Mouse (Mus musculus) right cerebral cortex, postnatal 14 days (tissue): ENCODE results near the gene Aqp11.

ENCODE experiments used
- DNase-seq: peaks from one replicate; pipeline ENCODE4 v3.0.0; 2022

The Aqp11 gene

GRCm38 (mm10) chr7:97747176-97747707 is 9.2 kb upstream of the Aqp11 start:
- DNase-seq = no peak

- peak; percentile 73 for DNase-seq
Measured at GRCm38 (mm10) chr7:97745299-97745698, 7.2 kb upstream of the Aqp11 start.

- no peak for DNase-seq
Measured at GRCm38 (mm10) chr7:97741756-97742291, 3.7 kb upstream of the Aqp11 start.

GRCm38 (mm10) chr7:97740948-97741347 is 2.9 kb upstream of the Aqp11 start:
- no peak for DNase-seq

GRCm38 (mm10) chr7:97737256-97737637 is 842 bp downstream of the Aqp11 start:
- DNase-seq = no peak

- DNase-seq = no peak
Measured at GRCm38 (mm10) chr7:97735886-97736420, 2.1 kb downstream of the Aqp11 start.

GRCm38 (mm10) chr7:97735021-97735420 is 3.1 kb downstream of the Aqp11 start:
- no peak for DNase-seq

GRCm38 (mm10) chr7:97733606-97734005 is 4.5 kb downstream of the Aqp11 start:
- no peak for DNase-seq

GRCm38 (mm10) chr7:97730427-97730826 is 7.7 kb downstream of the Aqp11 start:
- no peak for DNase-seq

- no peak for DNase-seq
Measured at GRCm38 (mm10) chr7:97728666-97729614, 9.1 kb downstream of the Aqp11 start.

- no peak for DNase-seq
Measured at GRCm38 (mm10) chr7:97726778-97727177, 11.3 kb downstream of the Aqp11 start.

GRCm38 (mm10) chr7:97726080-97726479 is 12.0 kb downstream of the Aqp11 start:
- no peak for DNase-seq

- no peak for DNase-seq
Measured at GRCm38 (mm10) chr7:97725401-97725800, 12.7 kb downstream of the Aqp11 start.

GRCm38 (mm10) chr7:97723646-97724538 is 14.2 kb downstream of the Aqp11 start:
- no peak for DNase-seq

GRCm38 (mm10) chr7:97722278-97722918 is 15.7 kb downstream of the Aqp11 start:
- no peak for DNase-seq

GRCm38 (mm10) chr7:97720109-97720508 is 18.0 kb downstream of the Aqp11 start:
- no peak for DNase-seq

GRCm38 (mm10) chr7:97719078-97719477 is 19.0 kb downstream of the Aqp11 start:
- DNase-seq = no peak

GRCm38 (mm10) chr7:97717326-97717725 is 20.8 kb downstream of the Aqp11 start:
- DNase-seq = no peak

- no peak for DNase-seq
Measured at GRCm38 (mm10) chr7:97714651-97715050, 23.4 kb downstream of the Aqp11 start.

- DNase-seq = no peak
Measured at GRCm38 (mm10) chr7:97709204-97709603, 28.9 kb downstream of the Aqp11 start.

GRCm38 (mm10) chr7:97707809-97708208 is 30.3 kb downstream of the Aqp11 start:
- DNase-seq = no peak

- no peak for DNase-seq
Measured at GRCm38 (mm10) chr7:97707123-97707522, 31.0 kb downstream of the Aqp11 start.
